Mouse (Mus musculus) cerebellum, adult 9-10 months (tissue): ENCODE measurements around the gene Plcxd2.

ENCODE experiments used
- DNase-seq: peaks from one replicate; pipeline ENCODE4 v3.0.0; 2022

Gene Plcxd2

DNA sequence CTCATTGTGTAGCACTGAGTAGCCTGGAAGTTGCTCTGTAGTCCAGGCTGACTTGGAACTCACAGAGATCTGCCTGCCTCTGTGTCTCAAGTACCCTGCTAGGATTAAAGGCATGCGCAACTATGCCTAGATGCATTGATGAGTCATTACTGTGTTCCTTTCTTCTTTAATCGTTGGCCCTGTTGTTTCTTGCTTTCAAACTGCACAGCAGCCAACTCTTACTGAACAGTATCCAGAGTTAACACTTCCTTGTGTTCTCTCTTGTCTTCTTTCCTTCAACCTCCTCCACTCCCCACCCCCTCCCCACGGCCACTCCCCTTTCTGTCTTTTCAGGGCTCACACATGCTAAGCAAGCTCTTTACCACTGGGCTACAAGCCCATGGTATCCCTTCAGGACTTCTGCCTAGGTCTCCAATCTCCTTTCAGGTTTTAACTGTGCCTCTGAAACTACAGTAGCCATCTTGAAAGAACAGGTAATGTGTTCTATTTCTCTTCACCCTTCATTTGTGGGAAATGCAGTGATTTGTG is 74.0 kb downstream of the Plcxd2 start:
- DNase-seq, result no peak

DNA sequence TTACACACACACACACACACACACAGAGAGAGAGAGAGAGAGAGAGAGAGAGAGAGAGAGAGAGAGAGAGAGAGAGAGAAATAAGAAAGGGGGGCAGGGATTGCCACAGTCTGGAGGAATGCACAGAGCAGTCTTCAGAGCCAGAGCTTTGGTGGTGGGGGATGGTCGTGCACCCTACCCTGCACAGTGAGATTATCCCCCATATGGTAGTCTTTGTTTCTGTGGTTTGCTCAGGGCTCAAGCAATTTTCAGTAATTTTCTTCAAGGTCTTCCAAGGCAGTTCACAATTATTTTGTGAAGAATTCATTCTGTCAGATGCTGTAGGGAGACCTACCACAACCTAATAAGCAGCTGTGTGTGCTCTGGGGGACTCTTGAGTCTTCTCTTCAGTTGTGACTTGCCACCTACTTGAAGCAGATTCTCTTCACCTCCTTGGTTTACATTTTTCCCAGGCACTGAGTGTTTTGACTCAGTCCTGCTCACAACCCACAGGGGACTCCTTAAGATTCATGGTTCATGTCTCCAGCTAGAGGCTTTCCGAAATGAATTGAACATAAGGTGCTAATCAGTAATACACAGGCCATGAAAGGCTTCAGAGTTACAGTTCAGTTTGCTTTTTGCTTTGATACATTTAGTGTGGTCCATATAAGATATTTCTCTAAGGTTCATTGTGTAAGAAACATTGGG is 75.2 kb downstream of the Plcxd2 start:
- DNase-seq, result no peak

DNA sequence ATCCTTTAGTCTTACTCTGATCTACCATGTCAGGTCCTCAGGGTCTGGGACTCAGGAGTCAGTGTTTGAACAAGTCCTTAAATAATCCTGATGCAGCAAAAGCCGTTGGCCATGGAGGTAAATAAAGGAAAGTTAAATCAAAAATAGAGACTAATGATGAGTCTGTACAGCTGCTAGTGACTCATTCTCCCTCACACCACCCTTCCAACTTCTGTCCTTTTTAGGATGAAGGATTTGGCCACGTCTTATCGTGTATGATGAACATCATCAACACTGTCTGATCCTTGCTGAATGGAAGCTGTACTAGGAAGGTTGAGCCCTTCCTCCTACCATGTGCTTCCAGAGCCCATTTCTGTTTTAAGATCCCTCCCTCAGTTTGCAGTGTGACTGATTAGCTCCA is 79.7 kb downstream of the Plcxd2 start:
- DNase-seq, result no peak

DNA sequence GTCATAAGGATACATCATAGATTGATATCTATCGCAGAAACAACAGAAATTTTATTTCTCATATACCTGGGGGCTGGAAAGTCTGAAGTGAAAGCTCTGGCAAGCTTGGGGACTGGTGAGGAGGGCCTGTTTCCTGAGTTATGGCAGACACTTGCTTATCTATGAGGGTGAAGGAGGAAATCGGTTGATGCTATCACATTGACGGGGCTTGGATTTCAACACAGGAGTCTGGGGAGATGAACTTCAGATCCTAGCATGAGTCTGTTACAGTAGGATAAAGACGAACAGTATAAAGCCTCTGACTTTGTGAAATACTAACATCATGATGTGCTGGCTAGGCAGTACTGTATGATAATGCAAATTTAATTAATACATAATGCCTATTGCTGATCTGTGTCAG is 81.9 kb downstream of the Plcxd2 start:
- no peak for DNase-seq

DNA sequence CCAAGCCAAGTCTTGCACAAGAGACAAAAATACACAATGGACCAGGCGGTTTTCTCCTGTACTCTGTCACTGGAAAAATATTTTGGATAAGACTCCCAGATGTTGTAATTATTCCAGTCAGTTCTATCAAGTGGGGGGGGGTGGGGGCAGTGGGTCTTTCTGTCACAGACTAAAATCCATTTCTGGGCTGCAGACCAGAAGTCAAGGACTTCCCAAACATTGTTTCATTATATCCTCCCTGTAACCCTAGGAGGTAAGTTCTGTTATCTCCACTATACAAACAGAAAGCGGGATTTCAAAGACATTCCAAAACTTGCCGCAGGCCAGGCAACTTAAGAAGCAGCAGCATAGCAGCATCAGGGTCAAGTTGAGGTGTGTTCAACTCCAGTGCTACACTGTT is 82.4 kb downstream of the Plcxd2 start:
- no peak for DNase-seq

DNA sequence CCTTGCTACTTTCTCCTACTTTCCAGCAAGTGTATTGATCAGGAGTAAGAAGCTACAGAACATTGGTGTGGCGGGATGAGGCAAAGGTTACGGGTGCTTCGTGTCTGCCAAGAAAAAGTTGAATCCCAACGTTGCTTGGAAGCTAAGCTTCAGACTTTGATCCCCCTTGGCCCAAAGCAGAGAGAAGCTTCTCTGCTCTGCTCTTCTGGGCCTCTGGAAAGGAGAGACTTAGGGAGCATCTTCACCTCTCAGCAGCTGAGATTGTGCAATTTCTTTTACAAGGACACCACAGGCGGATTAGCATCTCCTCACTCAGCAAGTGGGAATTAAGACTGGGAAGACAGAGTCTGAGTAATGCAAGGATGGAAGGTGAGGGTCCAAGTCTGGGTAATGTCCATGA is 83.1 kb downstream of the Plcxd2 start:
- DNase-seq, result no peak

DNA sequence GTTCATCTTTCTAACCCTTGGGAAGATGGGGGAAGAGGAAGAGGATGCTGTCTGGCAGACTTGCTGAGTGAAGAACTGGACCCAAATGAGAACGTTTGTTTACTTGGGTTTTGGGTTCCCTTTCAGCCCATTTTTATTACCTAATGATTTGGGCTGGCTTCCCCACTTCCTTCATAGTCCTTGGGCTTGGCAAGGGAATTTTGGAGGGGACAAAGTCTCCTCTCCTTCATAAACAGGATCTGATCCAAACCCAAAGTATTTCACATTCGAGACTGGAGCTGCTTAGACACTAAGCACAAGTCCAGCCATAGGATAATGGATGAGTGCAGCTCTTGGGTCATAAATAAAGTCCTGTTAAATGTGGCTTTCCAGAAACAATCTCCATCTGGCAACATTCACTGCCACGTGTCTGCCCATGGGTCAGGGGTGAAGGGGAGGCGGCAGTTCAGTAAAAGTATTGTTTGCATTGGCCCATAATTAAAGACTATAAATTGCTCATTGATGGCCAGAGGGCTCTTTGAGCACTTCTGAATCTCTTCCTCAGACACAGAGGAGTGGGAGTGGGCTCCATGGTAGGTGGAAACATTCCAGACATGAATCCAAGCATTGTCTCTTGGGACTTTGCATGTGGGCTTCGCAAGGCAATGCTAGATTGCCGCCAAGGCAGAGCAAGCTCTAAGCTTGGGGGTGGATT is 86.1 kb downstream of the Plcxd2 start:
- DNase-seq, result no peak

DNA sequence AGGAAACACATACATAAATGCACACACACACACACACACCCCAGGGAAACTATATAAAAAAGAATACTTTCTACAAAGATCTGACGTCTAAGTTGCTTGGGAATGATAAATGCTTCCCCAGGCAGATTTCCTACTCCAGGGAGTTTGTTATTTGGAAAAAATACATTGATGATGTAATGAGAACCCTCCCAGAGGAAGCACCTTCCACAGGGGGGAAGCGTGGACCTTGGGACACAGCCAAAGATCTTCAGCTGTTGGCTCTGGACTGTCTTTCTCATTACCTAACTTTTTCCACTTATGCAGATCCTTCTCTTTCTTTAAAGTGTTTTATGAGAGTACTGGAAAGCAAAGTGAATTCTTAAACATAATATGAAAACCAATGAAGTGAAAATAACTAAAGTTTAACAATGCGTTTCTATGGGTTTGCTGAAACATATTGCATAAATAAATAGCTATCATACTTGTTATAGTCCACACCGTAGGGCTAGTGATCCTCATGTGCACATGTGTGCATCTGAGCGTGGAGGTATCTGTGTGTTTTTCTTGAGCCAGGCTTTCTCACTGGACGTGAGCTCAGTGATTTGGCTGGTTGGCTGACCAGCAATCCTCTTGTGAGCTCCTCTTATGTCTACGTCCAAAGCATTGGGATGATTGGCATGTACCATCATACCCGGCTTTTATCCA is 87.3 kb downstream of the Plcxd2 start:
- DNase-seq, result no peak

DNA sequence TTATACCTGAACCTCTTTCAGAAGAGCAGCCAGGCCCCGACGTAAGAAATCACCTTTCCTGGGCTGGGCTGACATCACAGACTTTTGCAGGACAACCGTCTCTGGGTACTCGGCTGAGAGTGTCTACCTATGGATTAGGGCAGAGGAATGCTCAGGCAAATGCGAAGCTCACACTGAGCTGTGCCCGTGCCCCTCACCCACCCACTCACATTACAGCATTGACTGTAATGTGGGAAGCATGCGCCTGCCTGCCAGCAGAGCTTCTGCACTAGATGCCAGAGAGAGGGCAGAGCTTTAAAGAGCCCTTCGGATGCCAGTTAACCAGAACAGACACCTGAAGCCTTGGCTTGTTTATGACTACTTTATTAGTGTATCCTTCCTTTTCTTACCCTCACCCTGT is 90.4 kb downstream of the Plcxd2 start:
- DNase-seq, result no peak
